Mouse (Mus musculus): ENCODE measurements around the gene Slc17a7. TPM values are rescaled to one million over a fixed set of nuclear protein-coding genes. Genes with fewer than 3 reads are reported as not detected.
A peak's percentile ranks its signal among the peaks of the same experiment; 100 is the strongest.

Slc17a7 gene
- polyA plus RNA-seq, 1 experiment from 2014 or later: not detected

GRCm38 (mm10) chr7:45161612-45162473 lies 1.9 kb upstream of the Slc17a7 start:
- peak overlapping the region; percentile 40 for H3K4me3 ChIP-seq (ENCODE audit: low read depth, low read length)
- WGBS (ENCODE audit: insufficient replicate concordance): 5% methylated on average over 35 of the region's 35 CpGs
- peak; percentile 86 for ATAC-seq
- H3K4me1 ChIP-seq (ENCODE audit: insufficient read depth): peaks cover 15% of the 10 kb centered on the region
- peak; percentile 88 for DNase-seq
- H3K27ac ChIP-seq (ENCODE audit: low read depth): no peak overlapping the region
- TF ChIP-seq CTCF (IDR thresholded peaks at IDR 0.05; ENCODE audit: low read depth) (peak; percentile 93), EP300 (IDR thresholded peaks at IDR 0.05; ENCODE audit: low read depth) (no peak)
- H3K36me3 ChIP-seq (replicated peaks; ENCODE audit: insufficient read depth, low read length): peaks cover 2% of the 10 kb centered on the region; the same call in 1 of the 2 replicates
- H3K4me2 ChIP-seq (ENCODE audit: low read depth, low read length): peak overlapping the region; percentile 79
- no peak overlapping the region; the same call in none of the 2 replicates for H3K9ac ChIP-seq (replicated peaks)
- H3K9me3 ChIP-seq (ENCODE audit: low read length): no peaks in the 10 kb centered on the region
- H3K27me3 ChIP-seq (ENCODE audit: insufficient read depth, low read length): peaks cover 46% of the 10 kb centered on the region

DNA sequence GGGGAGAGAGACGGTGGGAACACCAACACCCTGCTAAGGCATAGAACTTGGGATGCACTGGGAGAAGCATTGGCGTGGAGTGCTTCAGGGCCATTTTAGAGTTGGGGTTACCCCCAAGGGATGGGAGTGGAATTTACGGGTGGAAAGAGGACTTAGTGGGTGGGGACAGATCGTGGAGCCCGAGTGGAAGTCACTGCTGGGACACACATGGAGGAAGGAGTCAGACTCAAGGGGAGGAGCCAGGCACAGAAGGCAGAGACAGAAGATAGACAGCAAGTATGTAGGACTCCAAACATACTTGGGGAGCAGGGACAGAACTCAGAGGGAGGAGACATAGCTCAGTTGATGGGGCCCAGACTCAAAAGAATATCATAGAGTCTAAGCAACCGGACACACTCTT lies 1.2 kb upstream of the Slc17a7 start:
- 26% methylated on average over 6 of the region's 6 CpGs for WGBS (ENCODE audit: insufficient replicate concordance)
- DNase-seq (no peak), ATAC-seq (peak; percentile 24; the same call in 1 of the 2 replicates)
- Histone ChIP-seq H3K9ac (replicated peaks) (no peak overlapping the region; the same call in 1 of the 2 replicates), H3K4me1 (ENCODE audit: insufficient read depth) (peaks cover 15% of the 10 kb centered on the region), H3K4me3 (ENCODE audit: low read depth, low read length) (no peak overlapping the region; the same call in 1 of the 2 replicates), H3K4me2 (ENCODE audit: low read depth, low read length) (peak overlapping the region; percentile 79), H3K9me3 (ENCODE audit: low read length) (no peaks in the 10 kb centered on the region), H3K36me3 (replicated peaks; ENCODE audit: insufficient read depth, low read length) (peaks cover 2% of the 10 kb centered on the region; the same call in 1 of the 2 replicates), H3K27ac (ENCODE audit: low read depth) (no peak overlapping the region), H3K27me3 (ENCODE audit: insufficient read depth, low read length) (peaks cover 54% of the 10 kb centered on the region)
- TF ChIP-seq EP300 (IDR thresholded peaks at IDR 0.05; ENCODE audit: low read depth): no peak
- TF ChIP-seq CTCF (IDR thresholded peaks at IDR 0.05; ENCODE audit: low read depth): no peak

- no peak for ATAC-seq
- peaks cover 15% of the 10 kb centered on the region for H3K4me1 ChIP-seq (ENCODE audit: insufficient read depth)
- H3K27ac ChIP-seq (ENCODE audit: low read depth): no peak overlapping the region
- H3K4me2 ChIP-seq (ENCODE audit: low read depth, low read length): no peak overlapping the region
- peaks cover 59% of the 10 kb centered on the region for H3K27me3 ChIP-seq (ENCODE audit: insufficient read depth, low read length)
- no peak for DNase-seq
- no peak overlapping the region for H3K4me3 ChIP-seq (ENCODE audit: low read depth, low read length)
- TF ChIP-seq CTCF (IDR thresholded peaks at IDR 0.05; ENCODE audit: low read depth): no peak
- TF ChIP-seq EP300 (IDR thresholded peaks at IDR 0.05; ENCODE audit: low read depth): no peak
- no peak overlapping the region for H3K9ac ChIP-seq (replicated peaks)
- no peaks in the 10 kb centered on the region for H3K9me3 ChIP-seq (ENCODE audit: low read length)
- 69% methylated on average over 9 of the region's 9 CpGs for WGBS (ENCODE audit: insufficient replicate concordance)
- peaks cover under 1% of the 10 kb centered on the region; the same call in 1 of the 2 replicates for H3K36me3 ChIP-seq (replicated peaks; ENCODE audit: insufficient read depth, low read length)
These were observed 643 bp upstream of the Slc17a7 start for GRCm38 (mm10) chr7:45162996-45163615.

- Histone ChIP-seq H3K4me2 (ENCODE audit: low read depth, low read length) (no peak overlapping the region), H3K9me3 (ENCODE audit: low read length) (peaks cover 15% of the 10 kb centered on the region), H3K27me3 (ENCODE audit: insufficient read depth, low read length) (peaks cover 76% of the 10 kb centered on the region), H3K4me1 (ENCODE audit: insufficient read depth) (peaks cover 15% of the 10 kb centered on the region), H3K27ac (ENCODE audit: low read depth) (no peak overlapping the region), H3K4me3 (ENCODE audit: low read depth, low read length) (no peak overlapping the region), H3K36me3 (replicated peaks; ENCODE audit: insufficient read depth, low read length) (no peaks in the 10 kb centered on the region), H3K9ac (replicated peaks) (no peak overlapping the region)
- TF ChIP-seq CTCF (IDR thresholded peaks at IDR 0.05; ENCODE audit: low read depth) (no peak), EP300 (IDR thresholded peaks at IDR 0.05; ENCODE audit: low read depth) (no peak)
- ATAC-seq: no peak
- DNase-seq: no peak
- 65% methylated on average over 5 of the region's 5 CpGs for WGBS (ENCODE audit: insufficient replicate concordance)
These were observed 1.1 kb downstream of the Slc17a7 start for GRCm38 (mm10) chr7:45164833-45165232.

GRCm38 (mm10) chr7:45165701-45166100 lies 2.0 kb downstream of the Slc17a7 start:
- no peak overlapping the region for H3K4me3 ChIP-seq (ENCODE audit: low read depth, low read length)
- TF ChIP-seq CTCF (IDR thresholded peaks at IDR 0.05; ENCODE audit: low read depth) (no peak), EP300 (IDR thresholded peaks at IDR 0.05; ENCODE audit: low read depth) (no peak)
- no peak overlapping the region for H3K9ac ChIP-seq (replicated peaks)
- H3K9me3 ChIP-seq (ENCODE audit: low read length): peaks cover 21% of the 10 kb centered on the region
- H3K36me3 ChIP-seq (replicated peaks; ENCODE audit: insufficient read depth, low read length): no peaks in the 10 kb centered on the region
- no peak for DNase-seq
- ATAC-seq: no peak
- H3K4me2 ChIP-seq (ENCODE audit: low read depth, low read length): no peak overlapping the region
- peaks cover 15% of the 10 kb centered on the region for H3K4me1 ChIP-seq (ENCODE audit: insufficient read depth)
- H3K27ac ChIP-seq (ENCODE audit: low read depth): no peak overlapping the region
- H3K27me3 ChIP-seq (ENCODE audit: insufficient read depth, low read length): peaks cover 76% of the 10 kb centered on the region
- 50% methylated on average over 11 of the region's 11 CpGs for WGBS (ENCODE audit: insufficient replicate concordance)

DNA sequence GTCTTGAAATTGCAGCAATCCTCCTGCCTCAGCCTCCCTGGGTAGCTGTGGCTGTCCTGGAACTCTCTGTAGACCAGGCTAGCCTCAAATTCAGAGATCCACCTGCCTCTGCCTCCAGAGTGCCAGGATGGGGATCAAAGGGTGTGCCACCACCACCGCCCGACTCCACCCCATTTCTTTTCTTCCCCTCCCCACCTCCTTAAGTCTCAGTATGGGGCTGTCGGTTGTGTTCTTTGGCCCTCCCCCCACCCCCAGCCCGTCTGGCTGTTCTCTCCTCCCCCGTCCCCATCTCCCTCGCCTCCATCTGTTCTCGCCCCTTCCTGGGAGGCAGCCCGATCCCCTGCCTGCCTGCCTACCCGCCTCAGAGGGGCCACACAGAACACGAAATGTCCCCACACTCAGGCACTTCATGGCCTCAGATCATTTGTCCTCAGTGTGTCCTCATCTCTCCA lies 3.2 kb downstream of the Slc17a7 start:
- Histone ChIP-seq H3K4me2 (ENCODE audit: low read depth, low read length) (no peak overlapping the region), H3K9ac (replicated peaks) (no peak overlapping the region), H3K4me3 (ENCODE audit: low read depth, low read length) (no peak overlapping the region), H3K27ac (ENCODE audit: low read depth) (no peak overlapping the region), H3K27me3 (ENCODE audit: insufficient read depth, low read length) (peaks cover 80% of the 10 kb centered on the region), H3K9me3 (ENCODE audit: low read length) (peaks cover 21% of the 10 kb centered on the region), H3K36me3 (replicated peaks; ENCODE audit: insufficient read depth, low read length) (no peaks in the 10 kb centered on the region), H3K4me1 (ENCODE audit: insufficient read depth) (peaks cover 12% of the 10 kb centered on the region)
- DNase-seq (no peak), ATAC-seq (no peak)
- TF ChIP-seq CTCF (IDR thresholded peaks at IDR 0.05; ENCODE audit: low read depth): no peak
- TF ChIP-seq EP300 (IDR thresholded peaks at IDR 0.05; ENCODE audit: low read depth): no peak
- 28% methylated on average over 9 of the region's 10 CpGs for WGBS (ENCODE audit: insufficient replicate concordance)

Data from liver, postnatal 0 days (tissue).